Mouse (Mus musculus) myocyte (in vitro differentiated cells): ENCODE data around the gene Nfe2. TPM values are rescaled to one million over a fixed set of nuclear protein-coding genes. Genes with fewer than 3 reads are reported as not detected.

Source experiments
- H3K27me3 ChIP-seq: one replicate; pipeline ENCODE4 v1.6.1; 2011; ENCODE audit not compliant: control insufficient read depth, insufficient read depth, insufficient read length
- H3K36me3 ChIP-seq: one replicate; pipeline ENCODE4 v1.6.1; 2011; ENCODE audit not compliant: control insufficient read depth, insufficient read depth
- H3K4me2 ChIP-seq: one replicate; pipeline ENCODE4 v1.6.1; 2011; ENCODE audit warnings: low read depth, control low read depth
- H3K4me3 ChIP-seq: one replicate; pipeline ENCODE4 v1.5.1; 2011; ENCODE audit warnings: mild to moderate bottlenecking, control low read depth, moderate library complexity
- H3K79me2 ChIP-seq: one replicate; pipeline ENCODE4 v1.6.1; 2011; ENCODE audit not compliant: control insufficient read depth, insufficient read depth
- H3ac ChIP-seq: one replicate; pipeline ENCODE4 v1.6.1; 2011; ENCODE audit not compliant: control insufficient read depth, insufficient read length
- CEBPB ChIP-seq: IDR thresholded peaks from 2 replicates; pipeline ENCODE4 v1.6.1; 2011; ENCODE audit warnings: mild to moderate bottlenecking, moderate library complexity; ENCODE audit not compliant: poor library complexity, insufficient read depth, severe bottlenecking
- E2F4 ChIP-seq: IDR thresholded peaks from one replicate; pipeline ENCODE4 v1.6.1; 2011; ENCODE audit warnings: mild to moderate bottlenecking, control low read depth, moderate library complexity; ENCODE audit not compliant: insufficient read depth
- MAX ChIP-seq: IDR thresholded peaks from one replicate; pipeline ENCODE4 v1.6.1; 2011; ENCODE audit warnings: low read depth, mild to moderate bottlenecking, control low read depth
- MYOD1 ChIP-seq, 3 experiments: IDR thresholded peaks; one replicate each; pipeline ENCODE4 v1.6.1; 2011; ENCODE audit warnings: control low read depth in 2 of 3, low read depth in 2 of 3, mild to moderate bottlenecking in 2 of 3, moderate library complexity in 1 of 3; ENCODE audit not compliant: insufficient read length in 2 of 3, control insufficient read depth in 1 of 3
- MYOG ChIP-seq, 3 experiments: IDR thresholded peaks; one replicate each; pipeline ENCODE4 v1.6.1; 2011; ENCODE audit warnings: control low read depth in 2 of 3, low read depth in 2 of 3, mild to moderate bottlenecking in 2 of 3; ENCODE audit not compliant: insufficient read length in 2 of 3, control insufficient read depth in 1 of 3, insufficient read depth in 1 of 3
- POLR2A ChIP-seq: IDR thresholded peaks from one replicate; pipeline ENCODE4 v1.6.1; 2011; ENCODE audit warnings: low read depth, mild to moderate bottlenecking, control low read depth, moderate library complexity; ENCODE audit not compliant: insufficient read length
- POLR2AphosphoS2 ChIP-seq: IDR thresholded peaks from one replicate; pipeline ENCODE4 v1.6.1; 2011; ENCODE audit warnings: low read depth, control low read depth; ENCODE audit not compliant: insufficient read length
- REST ChIP-seq: IDR thresholded peaks from one replicate; pipeline ENCODE4 v1.6.1; 2011; ENCODE audit warnings: mild to moderate bottlenecking, control low read depth, moderate library complexity; ENCODE audit not compliant: insufficient read depth, insufficient read length
- SRF ChIP-seq: IDR thresholded peaks from one replicate; pipeline ENCODE4 v1.6.1; 2011; ENCODE audit warnings: low read depth; ENCODE audit not compliant: control insufficient read depth, insufficient read length
- TCF12 ChIP-seq: IDR thresholded peaks from one replicate; pipeline ENCODE4 v1.6.1; 2011; ENCODE audit warnings: mild to moderate bottlenecking, control low read depth; ENCODE audit not compliant: poor library complexity, insufficient read depth, severe bottlenecking
- TCF3 ChIP-seq: IDR thresholded peaks from one replicate; pipeline ENCODE4 v1.6.1; 2011; ENCODE audit warnings: low read depth, control low read depth; ENCODE audit not compliant: insufficient read length
- USF1 ChIP-seq: IDR thresholded peaks from one replicate; pipeline ENCODE4 v1.6.1; 2011; ENCODE audit warnings: low read depth, mild to moderate bottlenecking, control low read depth, moderate library complexity
- polyA plus RNA-seq: library from polyadenylated mRNA; unstranded; fragments of >200 nt; fragmentation: generic; extraction: Trizol; gene quantifications from one replicate; pipeline ENCODE4 v1.2.1, GENCODE M21; 2012; ENCODE audit warnings: missing spikeins

The Nfe2 gene
- polyA plus RNA-seq, 1 experiment = 0.42 TPM

GRCm38 (mm10) chr15:103304616-103304969 is 46.4 kb upstream of the Nfe2 start:
- Histone ChIP-seq H3K4me2 (peak overlapping the region; percentile 89), H3ac (no peak overlapping the region), H3K27me3 (peaks cover 4% of the 10 kb centered on the region), H3K4me3 (peak overlapping the region; percentile 27), H3K36me3 (no peaks in the 10 kb centered on the region), H3K79me2 (no peaks in the 10 kb centered on the region)
- TF ChIP-seq POLR2AphosphoS2 (no peak), TCF3 (no peak), E2F4 (no peak), POLR2A (no peak), TCF12 (no peak), MYOG (IDR thresholded peaks at IDR 0.05; ENCODE audit: control insufficient read depth in 1 of 3, insufficient read depth in 1 of 3, insufficient read length in 2 of 3, low read depth in 2 of 3) (no peak), CEBPB (no peak), REST (no peak), USF1 (no peak), MYOD1 (IDR thresholded peaks at IDR 0.05; ENCODE audit: control insufficient read depth in 1 of 3, insufficient read length in 2 of 3, low read depth in 2 of 3) (no peak), MAX (no peak), SRF (no peak)

GRCm38 (mm10) chr15:103303916-103304615 is 45.9 kb upstream of the Nfe2 start:
- TF ChIP-seq MAX (no peak), USF1 (no peak)
- Histone ChIP-seq H3K27me3 (no peaks in the 10 kb centered on the region), H3K4me3 (peak overlapping the region; percentile 27), H3K79me2 (no peaks in the 10 kb centered on the region), H3ac (no peak overlapping the region), H3K4me2 (peak overlapping the region; percentile 89), H3K36me3 (peaks cover 5% of the 10 kb centered on the region)

GRCm38 (mm10) chr15:103302341-103303021 is 44.3 kb upstream of the Nfe2 start:
- no peaks in the 10 kb centered on the region for H3K27me3 ChIP-seq
- H3K4me3 ChIP-seq = no peak overlapping the region
- TF ChIP-seq E2F4 (no peak), MYOD1 (IDR thresholded peaks at IDR 0.05; ENCODE audit: control insufficient read depth in 1 of 3, insufficient read length in 2 of 3, low read depth in 2 of 3) (peak in 2 of 3 experiments; percentile 83 to 93), SRF (peak; percentile 9), USF1 (peak; percentile 22), POLR2AphosphoS2 (peak; percentile 32), MAX (no peak)
- peaks cover 21% of the 10 kb centered on the region for H3K36me3 ChIP-seq
- H3K79me2 ChIP-seq = no peaks in the 10 kb centered on the region
- no peak overlapping the region for H3ac ChIP-seq
- H3K4me2 ChIP-seq = peak overlapping the region; percentile 61

- Histone ChIP-seq H3K36me3 (peaks cover 27% of the 10 kb centered on the region), H3K79me2 (no peaks in the 10 kb centered on the region), H3K27me3 (no peaks in the 10 kb centered on the region), H3K4me3 (no peak overlapping the region), H3K4me2 (peak overlapping the region; percentile 61), H3ac (no peak overlapping the region)
- TF ChIP-seq SRF = no peak
- no peak for TF ChIP-seq MAX
- TF ChIP-seq MYOG (IDR thresholded peaks at IDR 0.05; ENCODE audit: control insufficient read depth in 1 of 3, insufficient read depth in 1 of 3, insufficient read length in 2 of 3, low read depth in 2 of 3) = no peak
- no peak for TF ChIP-seq CEBPB
These were observed 43.5 kb upstream of the Nfe2 start for GRCm38 (mm10) chr15:103301547-103302340.

GRCm38 (mm10) chr15:103301046-103301445 is 42.8 kb upstream of the Nfe2 start:
- Histone ChIP-seq H3K4me3 (no peak overlapping the region), H3K36me3 (peaks cover 34% of the 10 kb centered on the region), H3K27me3 (no peaks in the 10 kb centered on the region), H3ac (no peak overlapping the region), H3K79me2 (no peaks in the 10 kb centered on the region), H3K4me2 (peak overlapping the region; percentile 7)
- TF ChIP-seq MYOD1 (IDR thresholded peaks at IDR 0.05; ENCODE audit: control insufficient read depth in 1 of 3, insufficient read length in 2 of 3, low read depth in 2 of 3) = peak in 1 of 3 experiments; percentile 35
- TF ChIP-seq POLR2AphosphoS2 = no peak
